Mouse (Mus musculus) thymus, postnatal 14 days (tissue): ENCODE measurements around the gene Fam168a.

Experiments
- DNase-seq: peaks from one replicate; pipeline ENCODE4 v3.0.0; 2021

Gene Fam168a

DNA sequence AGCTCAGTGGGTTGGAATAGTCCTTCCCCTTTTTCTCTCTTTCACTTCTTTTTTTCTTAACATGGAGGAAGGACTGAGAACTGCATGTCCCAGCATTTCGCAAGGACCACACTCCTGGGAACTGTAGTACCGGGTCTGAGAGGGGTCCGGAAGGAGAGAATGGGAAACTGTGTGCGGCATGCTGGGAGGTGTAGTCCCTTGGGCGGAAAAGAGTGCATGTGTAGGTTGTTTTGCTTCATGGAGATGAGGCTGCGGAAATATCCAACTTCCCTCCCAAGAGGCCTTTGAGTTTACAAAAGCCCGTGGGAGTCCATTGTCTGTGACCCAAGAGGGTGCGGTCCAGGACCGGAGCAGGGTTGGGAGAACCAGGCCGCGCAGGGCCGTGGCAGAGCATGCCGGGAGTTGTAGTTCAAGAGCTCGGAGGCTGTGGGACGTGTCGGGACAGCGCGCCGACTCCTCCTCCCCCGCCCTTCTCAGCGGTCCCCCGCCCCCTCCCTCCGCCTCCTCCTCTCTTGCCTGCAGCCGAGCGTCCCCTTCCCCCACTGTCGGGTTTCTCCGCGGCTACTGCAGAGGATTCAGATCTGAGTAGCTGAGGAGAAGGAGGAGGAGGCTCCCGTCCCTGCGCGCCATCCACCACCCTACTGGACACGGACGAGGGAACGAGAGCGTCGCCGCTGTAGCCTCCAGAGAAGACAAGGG lies at the start of gene Fam168a:
Gene Fam168a, plus strand, starts transcription at position 493 of the 699 bp plus-strand sequence.
- peak; percentile 96 for DNase-seq

DNA sequence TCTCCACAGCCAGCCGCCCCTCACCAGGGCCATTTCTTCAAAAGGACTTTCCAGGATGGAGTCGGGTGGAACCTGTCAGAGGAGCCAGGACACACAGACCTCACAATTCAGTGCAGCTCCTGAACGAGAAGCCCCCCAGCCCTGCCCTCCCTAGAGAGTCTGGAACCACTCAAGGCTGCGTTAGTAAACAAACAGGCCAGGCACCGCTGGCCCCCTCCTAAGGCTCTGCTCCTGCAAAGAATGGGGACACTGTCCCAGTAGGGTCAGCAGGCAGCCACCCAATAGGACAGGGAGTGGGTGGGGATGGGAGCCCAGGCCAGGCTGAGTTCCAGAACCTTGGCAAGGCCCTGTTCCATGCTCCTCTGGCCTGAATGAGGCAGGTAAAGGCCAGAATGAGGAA lies 49.7 kb upstream of the Fam168a start:
- DNase-seq, result no peak

DNA sequence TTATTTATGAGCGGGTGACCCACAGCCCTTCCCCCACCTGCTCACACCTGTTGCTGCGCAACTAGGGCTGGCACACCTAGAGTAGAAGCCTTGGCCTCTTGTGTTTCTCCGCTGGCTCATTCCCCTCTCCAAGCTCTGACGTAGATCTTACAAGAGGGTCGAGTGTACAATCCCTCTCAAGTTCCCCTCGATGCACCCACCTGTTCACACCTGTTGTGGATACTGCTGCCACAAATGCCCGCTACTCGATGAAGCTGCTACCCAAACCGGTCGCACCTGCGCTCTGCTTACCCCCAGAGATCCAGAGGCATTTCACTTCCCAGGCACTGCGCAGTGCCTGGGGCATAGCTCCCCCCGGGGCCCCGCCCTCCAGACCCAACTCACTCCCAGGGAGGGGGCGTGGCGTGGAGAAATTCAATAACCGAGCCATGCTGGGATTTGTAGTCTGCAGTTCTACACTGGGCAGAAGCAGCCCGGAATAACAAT lies 48.3 kb upstream of the Fam168a start:
- no peak for DNase-seq

DNA sequence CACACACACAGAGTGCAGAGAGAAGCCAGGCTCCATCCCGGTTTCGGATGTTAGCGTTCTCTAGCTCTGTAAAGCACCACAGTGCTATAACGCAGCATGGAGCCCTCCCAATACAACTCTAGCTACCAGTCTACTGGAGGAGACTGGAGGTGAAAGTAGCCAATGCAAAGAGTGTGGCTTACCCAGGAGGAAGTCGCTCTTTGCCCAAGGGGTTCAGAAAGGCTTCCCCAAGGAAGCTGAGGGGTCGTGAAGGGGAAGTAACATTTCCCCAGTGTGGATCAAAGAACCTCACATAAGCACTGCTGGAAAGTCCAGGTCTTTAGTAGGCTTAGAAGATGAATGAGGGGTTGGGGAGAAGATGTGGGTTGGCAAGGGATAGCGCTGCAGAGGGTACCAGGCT lies 45.2 kb upstream of the Fam168a start:
- DNase-seq, result no peak

DNA sequence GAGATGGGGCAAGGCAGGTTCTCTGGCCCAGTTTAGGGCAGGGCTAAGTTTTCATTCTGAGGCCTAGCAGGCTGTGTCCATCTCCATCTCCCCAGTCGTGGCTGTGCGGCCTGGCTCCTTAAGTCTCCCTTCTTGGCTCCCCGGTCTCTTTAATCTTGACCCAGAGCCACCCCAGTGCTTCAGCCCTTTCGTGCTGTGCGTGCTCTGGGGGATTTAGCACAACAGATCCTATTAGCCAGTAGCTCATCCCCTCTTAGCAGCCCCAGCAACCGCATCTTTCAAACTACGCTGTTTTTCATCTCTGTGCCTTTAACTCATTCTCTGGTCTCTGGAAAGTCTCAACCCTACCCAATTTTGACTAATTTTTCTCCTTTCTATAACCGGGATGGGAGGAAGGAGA lies 44.2 kb upstream of the Fam168a start, which contains the start of gene Plekhb1:
Gene Plekhb1, minus strand, starts transcription at position 184 of the 400 bp plus-strand sequence.
- no peak for DNase-seq

DNA sequence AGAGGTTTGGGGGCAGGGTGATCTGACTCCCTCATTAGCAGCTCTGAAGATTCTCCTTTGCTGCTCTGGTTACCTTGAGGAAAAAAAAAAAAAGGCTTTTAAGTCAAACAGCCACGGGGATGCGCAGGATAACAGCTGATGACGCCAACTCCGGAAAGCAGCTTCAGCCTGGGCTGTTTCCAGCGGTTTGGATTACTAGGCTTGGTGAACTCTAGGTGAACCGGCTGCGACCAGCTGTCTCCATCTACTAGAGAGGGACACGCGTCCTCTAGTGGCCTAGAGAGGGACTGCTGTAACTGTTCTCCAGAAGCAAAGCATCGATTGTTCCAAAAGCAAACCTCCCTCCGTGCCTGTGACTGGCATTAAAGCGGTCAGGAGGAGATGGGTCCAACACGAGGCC lies 43.2 kb upstream of the Fam168a start:
- DNase-seq, result peak; percentile 84

DNA sequence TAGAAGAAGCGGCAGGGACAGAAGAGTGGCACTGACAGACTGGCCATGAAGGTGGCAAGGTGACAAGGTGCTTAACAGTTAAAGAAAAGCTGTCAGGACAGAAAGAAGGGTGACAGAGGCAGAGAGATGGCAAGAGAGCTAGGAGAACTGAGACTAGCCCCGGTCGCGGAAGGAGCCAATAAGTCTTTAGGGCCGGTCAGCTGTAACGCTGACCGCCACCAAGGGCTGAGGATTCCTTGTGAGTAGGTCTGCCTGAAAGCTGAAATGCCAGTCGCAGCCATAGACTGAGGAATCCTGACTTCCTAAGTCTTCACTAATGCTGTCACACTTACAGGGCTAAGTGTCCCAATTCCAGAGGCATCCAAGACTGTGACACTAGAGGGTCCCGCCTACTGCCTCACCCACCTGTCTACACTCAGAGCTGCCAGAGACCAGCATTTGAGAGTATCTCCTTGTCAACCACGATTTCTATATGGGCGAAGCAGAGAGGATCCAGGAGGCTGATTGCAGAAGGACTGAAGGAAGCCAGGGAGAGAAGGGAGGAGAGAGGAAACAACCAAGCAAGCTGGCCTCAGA lies 42.6 kb upstream of the Fam168a start:
- no peak for DNase-seq

DNA sequence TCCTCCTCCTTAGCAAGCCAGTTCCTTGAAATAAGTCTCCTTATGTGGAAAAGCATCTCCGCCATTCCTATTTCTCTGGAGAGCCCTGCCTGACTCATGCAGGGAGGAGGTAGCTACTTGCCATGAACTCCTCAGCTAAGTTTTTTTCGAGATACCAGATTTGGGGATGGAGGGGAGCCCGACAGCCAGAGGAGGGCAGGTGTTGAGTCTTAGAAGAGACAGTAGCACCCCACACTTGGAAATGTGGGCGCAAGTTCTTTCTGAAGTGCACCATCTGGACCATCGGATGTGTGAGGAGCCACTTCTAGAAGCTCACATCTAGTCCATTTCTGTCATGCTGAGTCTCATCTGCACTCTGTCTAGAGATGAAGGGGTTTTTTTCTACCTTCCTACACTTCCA lies 35.8 kb upstream of the Fam168a start:
- DNase-seq, result no peak

DNA sequence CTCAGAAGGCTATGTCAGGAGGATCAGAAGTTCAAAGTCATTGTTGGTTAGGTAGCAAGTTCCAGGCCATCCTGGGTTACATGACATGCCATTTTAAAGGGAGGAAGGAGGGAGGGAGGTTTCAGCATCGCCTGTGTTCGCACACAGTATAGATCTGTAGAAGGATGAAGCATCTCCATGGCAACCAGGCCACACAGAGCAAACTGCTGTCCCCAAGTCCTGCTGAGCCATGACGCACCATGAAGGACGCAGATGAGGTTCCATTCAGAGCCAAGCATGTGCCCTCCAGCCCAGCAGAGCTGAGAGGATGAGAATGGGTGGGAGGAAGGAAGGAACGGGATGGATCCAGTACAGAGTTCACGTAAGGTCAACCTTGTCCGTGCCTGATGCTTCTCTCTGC lies 33.0 kb upstream of the Fam168a start:
- no peak for DNase-seq

DNA sequence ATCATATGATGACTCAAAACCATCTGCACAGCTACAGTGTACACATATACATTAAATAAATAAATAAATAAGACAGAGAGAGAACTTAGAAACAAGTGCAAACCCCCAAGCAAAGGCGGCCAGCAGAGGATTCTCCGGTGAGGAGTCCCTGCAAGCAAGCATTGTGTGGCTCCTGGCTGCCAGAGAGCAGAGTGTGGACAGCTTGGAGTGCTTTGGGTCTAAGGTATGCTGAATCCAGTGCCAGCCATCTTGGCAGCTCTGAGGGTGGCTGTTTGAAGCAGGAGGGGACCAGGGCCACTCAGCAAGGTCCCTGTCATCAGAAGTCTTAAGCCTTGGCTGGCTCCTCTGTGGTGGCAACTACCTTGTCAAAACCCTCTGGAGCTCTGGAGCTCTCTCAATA lies 31.5 kb upstream of the Fam168a start:
- DNase-seq, result no peak

DNA sequence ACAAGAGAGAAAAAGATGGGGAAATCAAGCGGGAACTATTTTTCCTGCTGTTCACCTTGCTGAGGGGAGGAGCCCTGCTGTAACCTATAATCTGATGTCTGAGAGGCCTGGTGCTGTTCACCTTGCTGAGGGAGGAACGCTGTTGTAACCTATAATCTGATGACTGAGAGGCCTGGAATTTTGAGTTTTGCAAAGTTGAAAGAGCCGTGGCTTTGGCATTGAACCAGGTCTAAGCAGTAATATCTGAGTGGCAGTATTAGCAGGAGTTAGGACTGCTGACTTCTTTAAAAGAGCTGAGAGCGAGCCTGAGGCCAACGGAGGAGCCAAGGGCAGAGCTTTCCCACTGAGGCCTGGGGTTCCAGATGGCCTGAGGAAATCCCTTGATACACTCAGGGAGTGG lies 28.4 kb upstream of the Fam168a start:
- DNase-seq, result no peak

DNA sequence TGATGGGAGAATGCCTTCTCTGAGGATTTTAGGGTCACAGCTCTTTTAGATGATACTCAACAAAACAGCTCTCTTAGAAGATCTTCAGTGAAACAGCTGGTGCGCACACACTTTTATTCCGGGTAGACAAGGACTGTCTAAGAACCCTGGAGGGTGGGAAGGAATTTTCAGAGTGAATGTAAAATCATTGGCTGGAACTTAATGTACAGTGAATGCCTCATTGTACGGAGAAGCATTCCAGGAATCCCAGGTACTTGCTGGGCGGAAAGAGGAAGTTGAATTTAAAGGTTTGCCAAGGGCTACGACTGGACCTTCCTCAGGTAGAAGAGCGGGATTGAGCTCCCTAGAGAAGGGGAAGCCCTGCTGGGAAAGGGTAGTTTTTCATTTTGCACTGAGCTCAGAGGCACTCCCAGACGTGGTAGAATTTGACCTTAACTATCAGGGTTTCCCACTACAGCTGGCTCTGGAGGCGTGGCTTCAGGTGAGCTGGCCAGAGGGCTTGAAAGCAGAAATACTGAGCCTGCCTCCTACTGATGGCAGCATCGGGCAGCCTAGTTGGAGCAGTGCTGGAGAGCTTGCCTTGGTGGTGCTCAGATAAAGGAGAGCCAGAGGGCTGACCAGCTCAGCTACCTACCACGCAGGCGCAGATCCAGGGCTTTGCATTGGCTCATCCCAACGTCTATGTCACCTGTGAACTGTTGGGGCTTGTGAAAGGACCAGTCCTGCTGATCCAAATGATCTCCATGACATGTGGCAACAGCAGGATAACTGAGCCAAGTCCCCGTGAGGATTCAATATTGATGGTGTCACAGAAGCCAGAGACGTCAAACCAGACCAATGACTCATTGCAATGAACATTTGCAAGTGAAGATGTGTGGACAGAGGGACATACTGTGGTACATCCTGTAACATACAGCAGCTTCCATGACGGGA lies 27.2 kb upstream of the Fam168a start:
- DNase-seq, result no peak

DNA sequence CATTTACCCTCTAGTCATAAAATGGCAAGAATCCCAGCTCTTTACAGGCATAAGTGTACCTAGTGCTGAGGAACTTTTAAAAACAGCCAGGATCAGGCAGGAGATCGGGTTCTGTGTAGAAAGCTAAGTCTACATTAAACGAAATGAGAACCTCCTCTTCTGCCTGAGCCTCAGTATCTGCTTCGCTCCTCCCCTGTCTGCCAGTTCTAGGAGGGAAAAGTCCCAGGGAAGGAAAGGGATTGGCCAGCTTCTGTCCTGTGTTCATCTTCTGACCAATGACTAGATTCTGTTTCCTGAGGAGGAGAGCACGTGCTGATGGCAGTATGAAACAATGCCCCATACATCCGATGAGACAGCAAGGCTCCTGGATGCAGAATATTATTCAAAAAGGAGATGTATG lies 25.3 kb upstream of the Fam168a start:
- no peak for DNase-seq

DNA sequence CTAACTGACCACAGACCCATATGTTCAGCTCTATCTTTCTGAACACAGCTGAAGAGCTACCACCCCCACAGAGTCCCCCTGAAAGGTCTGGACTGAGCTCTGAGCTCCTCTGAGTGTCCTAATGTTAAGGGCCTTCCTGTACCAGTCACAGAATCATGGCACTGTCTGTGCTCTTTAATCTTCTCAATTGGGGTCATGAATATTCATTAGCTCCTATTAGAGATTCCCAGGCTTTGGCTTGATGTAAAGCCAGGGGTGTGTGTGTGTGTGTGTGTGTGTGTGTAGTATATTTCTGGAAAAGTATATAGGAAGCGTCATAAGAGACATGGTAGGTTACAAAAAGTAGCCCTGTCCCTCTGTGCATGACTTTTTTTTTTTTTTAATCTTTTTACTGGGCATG lies 23.2 kb upstream of the Fam168a start:
- no peak for DNase-seq

DNA sequence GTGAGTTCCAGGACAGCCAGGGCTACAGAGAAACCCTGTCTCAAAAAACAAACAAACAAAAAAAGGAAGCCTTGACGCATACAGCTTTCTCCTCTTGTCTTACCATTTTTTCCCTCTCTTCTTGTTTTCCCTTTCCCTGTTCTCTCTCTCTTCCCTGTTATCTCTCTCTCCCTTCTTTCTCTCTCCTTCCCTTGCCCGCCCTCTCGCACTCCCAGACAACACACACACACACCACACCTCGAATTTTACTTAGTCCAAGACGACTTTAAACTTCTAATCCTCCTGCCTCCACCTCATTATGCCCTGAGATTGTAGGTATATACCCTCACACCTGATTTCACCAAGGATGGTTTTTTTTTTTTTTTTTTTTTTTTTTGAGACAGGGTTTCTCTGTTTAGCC lies 22.4 kb upstream of the Fam168a start:
- DNase-seq, result no peak

DNA sequence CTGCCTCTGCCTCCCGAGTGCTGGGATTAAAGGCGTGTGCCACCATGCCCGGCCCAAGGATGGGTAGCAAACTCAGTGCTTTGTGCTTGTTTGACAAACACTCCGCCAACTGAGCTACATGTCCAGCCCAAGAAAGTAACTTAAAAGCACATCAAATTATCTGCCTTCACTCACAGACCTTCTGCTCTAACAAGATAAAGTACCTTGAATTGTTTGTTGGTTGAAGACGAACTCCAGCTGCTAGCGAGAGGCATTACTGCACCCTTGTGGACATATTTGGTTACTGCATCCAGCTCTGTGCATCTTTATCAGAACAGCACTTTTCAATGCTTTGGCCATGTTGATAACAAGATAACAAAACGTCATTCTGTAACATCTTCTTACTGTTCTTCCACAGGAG lies 21.9 kb upstream of the Fam168a start:
- DNase-seq, result peak; percentile 68

DNA sequence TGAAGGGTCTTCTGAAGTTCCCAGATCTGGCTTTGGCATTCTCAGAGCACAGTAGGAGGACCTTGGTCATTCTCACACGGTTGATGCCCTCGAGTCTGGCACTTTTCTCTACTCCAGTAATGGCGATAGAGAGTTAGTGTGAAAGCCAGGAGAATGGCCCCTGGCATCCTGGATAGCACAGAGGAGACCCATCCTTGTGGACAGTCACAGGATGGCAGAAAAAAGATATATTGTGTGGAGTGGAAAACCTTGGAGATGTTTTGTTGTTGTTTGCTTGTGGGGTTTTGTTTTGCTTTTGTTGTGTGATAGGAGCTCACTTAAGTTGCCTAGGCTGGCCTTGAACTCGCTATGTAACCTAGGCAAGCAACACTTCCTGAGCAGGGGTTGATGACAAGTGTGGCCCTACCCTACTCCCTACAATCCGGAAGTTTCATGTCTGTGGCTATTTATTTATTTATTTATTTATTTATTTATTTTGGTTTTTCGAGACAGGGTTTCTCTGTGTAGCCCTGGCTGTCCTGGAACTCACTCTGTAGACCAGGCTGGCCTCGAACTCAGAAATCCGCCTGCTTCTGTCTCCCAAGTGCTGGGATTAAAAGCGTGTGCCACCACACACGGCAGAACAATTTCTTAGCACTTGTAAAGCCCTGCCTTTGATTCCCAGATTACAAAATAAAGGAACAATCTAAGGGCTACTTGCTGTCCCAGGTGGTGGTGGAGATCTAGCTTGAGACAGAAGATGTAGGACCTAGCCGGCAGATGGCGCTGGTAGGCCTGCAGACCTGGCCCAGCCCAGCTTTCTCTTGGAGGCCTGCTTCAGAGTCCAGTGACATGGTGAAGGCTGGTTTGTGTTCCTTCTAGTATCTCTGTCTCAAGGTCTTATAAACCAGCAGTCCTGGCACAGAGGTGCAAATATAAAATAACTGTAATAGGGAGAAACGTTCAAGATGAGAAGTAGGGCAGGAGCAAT lies 21.1 kb upstream of the Fam168a start:
- DNase-seq, result peak; percentile 73

DNA sequence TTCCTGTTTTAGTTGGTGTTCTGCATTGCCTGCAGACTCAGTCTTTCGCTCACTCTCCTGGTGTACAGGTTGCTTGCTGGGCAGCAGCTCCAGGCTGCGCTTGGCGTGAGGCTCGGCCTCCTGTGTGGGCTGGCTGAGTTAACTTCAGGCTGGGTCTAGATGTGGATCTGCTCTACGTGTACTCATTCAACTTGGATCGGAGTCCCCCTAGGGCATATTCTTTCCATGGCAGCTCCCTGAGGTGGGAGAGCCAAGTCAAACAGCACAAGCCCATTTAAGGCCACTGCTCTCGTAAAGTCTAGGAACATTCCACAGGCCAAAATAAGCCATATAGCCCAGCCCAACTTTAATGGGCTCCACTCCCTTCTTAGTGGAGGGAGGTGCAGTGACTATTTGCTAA lies 18.0 kb upstream of the Fam168a start:
- no peak for DNase-seq

DNA sequence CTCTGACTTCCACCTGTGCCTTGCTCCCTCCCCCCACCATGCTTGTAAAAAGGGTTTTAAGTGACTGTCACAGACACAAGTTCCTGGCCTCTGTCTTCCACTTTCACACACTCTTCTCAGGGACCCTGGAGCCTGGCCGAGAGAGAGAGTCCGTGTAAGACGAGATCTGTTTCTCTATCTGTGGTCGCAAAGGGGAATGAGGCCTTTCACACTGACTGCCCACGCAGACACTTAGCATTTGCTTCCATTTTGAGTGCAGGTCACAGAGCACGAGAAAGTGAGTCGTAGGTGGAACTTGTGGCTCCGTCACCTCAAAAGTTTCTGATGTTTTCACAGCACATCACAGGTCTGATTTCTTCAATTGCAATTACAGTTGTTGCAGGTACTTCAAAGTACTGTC lies 13.2 kb upstream of the Fam168a start:
- DNase-seq, result no peak

DNA sequence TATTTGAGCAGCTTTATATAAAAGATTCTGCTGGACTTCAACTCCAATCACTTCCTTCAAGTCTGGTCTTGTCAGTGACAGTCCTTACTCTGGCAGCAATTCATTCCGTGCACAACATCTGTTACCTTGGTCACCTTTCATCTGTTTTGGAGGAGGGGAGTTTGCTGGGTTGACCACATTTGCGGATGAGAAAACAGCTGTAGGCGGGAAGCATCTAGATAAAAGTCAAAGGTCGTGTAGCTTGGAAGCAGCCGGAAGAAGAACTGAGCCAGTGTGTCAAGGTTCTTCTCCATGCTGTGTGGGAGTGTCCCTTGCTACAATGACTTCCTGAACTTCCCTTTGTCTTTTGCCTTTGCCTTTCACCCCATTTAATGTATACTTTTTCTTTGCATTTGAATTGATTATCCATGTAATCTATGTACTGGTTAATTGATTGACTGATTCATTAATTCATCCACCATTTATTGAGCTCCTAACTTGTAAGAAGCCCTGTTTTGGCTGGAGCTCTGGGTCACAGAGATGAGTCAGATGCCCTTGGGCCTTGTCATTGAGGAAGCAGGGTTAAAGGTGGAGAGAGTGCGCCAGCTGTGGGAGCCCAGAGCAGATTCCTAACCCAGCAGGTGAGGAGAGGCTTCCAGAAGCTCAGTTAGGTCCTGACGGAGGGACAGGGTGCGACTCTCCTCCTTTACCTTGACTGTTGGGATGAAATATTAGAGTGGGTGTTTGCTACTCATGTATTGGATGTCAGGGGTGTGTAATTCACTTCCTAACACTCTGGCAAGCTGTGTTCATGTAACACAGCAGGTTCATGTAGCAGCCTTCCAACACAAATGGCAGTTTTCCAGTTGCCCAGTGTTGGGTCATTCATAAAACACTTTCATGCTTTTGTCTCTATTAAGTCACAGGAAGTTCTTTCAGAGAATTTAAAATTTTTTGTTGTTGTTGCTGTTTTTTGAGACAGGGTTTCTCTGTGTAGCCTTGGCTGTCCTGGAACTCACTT lies 6.4 kb upstream of the Fam168a start:
- DNase-seq, result peak; percentile 40

DNA sequence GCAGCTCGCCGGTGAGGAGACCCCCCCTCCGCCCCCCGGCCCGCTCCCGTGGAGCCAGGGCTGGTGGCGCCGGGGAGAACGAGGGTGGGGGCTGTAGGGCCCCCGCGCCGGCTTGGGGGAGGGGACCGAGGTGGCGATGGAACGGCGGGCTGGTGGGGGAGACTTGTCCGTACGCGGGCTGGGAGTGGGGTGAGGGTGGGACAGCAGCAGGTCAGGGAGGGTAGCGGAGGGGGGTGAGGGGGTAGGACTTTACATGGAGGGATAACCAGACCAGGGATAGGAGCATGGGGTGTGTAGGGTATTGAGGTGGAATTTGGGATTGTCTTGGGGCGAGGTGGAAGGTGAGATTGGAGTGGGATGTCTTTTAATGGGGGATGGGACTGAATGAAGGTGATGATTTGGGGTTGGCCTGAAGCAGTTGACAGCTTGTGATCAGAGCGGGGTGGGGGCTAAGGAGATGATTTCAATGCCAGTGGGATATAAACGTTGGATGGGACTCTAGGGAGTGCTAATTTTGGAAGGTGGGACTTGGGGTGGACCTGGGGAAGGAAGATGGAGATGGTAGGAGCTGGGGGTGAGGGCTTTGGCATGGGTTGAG lies 547 bp downstream of the Fam168a start:
- no peak for DNase-seq
